Mouse (Mus musculus): ENCODE measurements around the gene Lbx1.

Gene Lbx1

GRCm38 (mm10) chr19:45233496-45234127, 2.0 kb downstream of the Lbx1 start:
- DNase-seq (ENCODE audit: low spot score in 2 of 2): no peak

GRCm38 (mm10) chr19:45232443-45233410, 2.9 kb downstream of the Lbx1 start:
- no peak for DNase-seq (ENCODE audit: low spot score in 2 of 2)

GRCm38 (mm10) chr19:45232036-45232410, 3.6 kb downstream of the Lbx1 start:
- DNase-seq (ENCODE audit: low spot score in 2 of 2): no peak

GRCm38 (mm10) chr19:45231383-45232035, 4.1 kb downstream of the Lbx1 start:
- no peak for DNase-seq (ENCODE audit: low spot score in 2 of 2)

DNA sequence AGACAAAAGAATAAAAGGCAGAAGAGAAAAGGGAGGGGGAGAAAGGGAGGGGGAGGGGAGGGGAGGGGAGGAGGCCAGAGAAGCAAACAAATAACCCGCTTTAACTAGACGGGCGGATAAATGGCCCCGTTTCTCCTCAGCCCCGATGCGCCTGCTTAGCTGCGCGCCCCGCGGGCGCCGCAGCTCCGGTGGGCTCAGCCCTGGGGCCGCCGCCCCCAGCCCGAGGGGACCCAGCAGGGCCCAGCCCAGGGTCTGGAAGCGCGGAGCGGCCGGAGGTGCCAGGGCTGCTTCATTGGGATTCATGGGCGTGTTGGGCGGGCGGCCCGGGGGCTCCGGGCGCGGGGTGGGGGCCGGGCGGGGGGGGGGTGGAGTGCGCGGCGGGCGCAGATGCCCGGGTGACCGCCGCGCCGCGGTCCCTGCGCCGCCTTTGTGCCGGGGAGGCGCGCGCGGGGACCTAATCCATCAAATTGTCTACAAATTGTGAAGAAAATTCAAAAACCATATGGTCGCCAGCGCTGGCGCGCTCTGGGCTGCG, 4.7 kb downstream of the Lbx1 start:
- no peak for DNase-seq (ENCODE audit: low spot score in 2 of 2)

GRCm38 (mm10) chr19:45230201-45230611, 5.4 kb downstream of the Lbx1 start:
- no peak for DNase-seq (ENCODE audit: low spot score in 2 of 2)

GRCm38 (mm10) chr19:45229378-45230135, 6.1 kb downstream of the Lbx1 start:
- no peak for DNase-seq (ENCODE audit: low spot score in 2 of 2)

- DNase-seq (ENCODE audit: low spot score in 2 of 2): no peak
Observed at GRCm38 (mm10) chr19:45228781-45229180, 6.8 kb downstream of the Lbx1 start.

DNA sequence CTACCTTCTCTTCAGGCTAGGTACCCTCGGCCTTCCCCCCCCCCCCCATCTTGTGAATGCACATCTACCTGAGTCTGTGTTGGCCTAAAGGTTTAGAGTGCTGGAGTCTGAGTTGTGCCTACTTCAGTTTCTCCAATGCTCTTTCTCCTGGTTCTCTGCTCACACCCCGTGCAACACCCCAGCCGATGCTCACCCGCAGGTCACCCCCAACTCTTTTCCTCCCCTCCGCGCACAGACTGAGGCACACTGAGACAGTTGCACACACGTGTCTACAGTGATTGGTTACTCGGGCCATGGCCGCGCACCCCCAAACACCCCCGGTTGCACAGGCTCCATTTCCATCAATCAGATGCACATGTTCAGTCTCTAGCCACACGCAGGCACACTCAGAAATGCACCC, 7.5 kb downstream of the Lbx1 start:
- no peak for DNase-seq (ENCODE audit: low spot score in 2 of 2)

GRCm38 (mm10) chr19:45227671-45228070, 7.9 kb downstream of the Lbx1 start:
- DNase-seq (ENCODE audit: low spot score in 2 of 2): no peak

GRCm38 (mm10) chr19:45227049-45227448, 8.6 kb downstream of the Lbx1 start:
- no peak for DNase-seq (ENCODE audit: low spot score in 2 of 2)

DNA sequence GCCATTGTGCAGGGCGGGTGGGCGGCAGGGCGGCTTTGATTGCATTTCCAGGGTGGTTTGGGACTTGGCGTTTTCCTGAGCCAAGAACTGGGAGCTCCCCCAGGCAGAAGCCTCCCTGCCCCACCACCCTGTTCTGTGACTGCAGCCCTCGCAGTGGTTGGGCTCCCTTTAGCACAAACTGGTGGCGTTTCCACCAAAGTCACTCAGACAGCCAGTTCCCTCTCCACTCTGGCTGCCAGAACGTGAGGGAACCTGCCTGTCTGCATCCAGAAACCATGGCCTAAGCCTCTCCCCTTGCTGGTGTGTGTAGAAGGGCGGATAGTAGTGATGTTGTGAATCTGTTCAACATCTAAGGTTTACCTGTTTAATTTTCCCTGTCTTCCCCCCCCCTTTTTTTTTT, 9.4 kb downstream of the Lbx1 start:
- no peak for DNase-seq (ENCODE audit: low spot score in 2 of 2)

DNA sequence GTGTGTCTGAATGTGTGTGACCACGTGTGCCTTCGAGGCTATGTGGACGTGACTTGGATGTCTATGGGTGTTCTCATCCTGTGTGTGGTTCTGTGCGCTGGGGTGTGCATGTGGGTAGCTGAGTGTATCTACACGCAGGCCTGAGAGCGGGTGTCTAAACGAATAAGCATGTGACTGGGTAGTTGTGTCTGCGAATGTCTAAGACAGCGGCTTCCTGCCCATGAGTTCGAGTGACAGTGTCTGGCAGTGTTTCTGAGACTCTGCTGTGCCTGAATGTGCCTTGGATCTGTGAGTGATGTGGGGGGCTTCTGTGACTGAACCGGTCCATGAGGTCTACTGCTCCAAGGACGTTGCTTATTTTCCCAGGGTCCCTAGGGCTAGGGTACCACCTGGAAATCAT, 10.5 kb downstream of the Lbx1 start:
- DNase-seq (ENCODE audit: low spot score in 2 of 2): no peak

DNA sequence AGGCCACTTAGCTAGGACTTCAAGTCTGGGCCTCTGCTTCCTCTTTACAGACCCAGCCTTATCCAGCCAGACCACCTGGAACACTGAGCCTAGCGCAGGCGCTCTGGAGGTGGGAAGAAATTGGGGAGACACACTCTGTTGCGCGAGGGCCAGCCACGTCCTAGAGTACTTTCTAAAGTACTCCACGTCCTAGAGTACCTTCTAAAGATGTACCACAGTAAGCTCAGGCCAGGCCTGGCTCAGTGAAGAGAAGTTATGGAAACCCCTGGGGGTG, 11.4 kb downstream of the Lbx1 start:
- DNase-seq (ENCODE audit: low spot score in 2 of 2): no peak

DNA sequence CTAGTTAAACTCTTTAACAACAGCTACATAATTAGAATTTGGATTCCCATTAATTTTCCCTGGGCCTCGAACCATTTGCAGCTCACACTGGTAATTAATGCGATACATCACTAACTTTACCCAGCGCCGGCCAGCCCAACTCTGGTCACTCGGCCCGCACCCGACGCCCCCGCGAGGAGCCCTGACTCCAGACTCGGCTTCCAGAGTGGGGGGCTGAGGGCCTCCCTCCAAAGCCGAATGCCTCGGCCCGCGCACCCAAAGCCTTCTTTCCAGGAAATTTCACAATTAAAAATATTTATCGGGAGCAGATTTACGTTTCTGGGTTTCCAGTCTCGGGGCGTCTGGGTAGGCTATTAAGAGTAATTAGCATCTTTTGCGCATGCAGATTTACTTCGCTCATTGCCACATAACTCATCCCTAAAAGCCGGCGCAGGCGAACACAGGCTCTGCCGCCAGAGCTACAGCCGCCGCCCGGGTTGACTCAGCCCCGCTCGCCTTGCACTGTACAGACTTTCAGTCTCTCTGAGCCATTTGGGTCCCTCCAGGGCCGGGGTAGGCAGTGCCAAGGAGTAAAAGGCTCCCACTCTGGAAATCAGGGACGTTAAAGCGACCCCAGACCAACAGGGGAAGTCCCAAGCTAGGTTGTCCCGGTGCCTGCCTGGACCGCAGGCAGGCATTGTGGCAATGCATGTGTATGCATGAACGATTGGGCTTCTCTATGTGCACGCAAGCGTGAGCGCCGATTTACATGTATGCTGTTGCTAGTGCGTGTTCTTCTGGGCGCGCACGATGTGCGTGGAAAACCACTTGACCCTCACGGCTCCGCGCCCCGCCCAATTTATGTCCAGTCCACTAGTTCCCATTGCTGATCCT, 12.0 kb downstream of the Lbx1 start:
- no peak for DNase-seq (ENCODE audit: low spot score in 2 of 2)

- DNase-seq (ENCODE audit: low spot score in 2 of 2): no peak
Observed at GRCm38 (mm10) chr19:45222141-45222782, 13.3 kb downstream of the Lbx1 start.

- DNase-seq (ENCODE audit: low spot score in 2 of 2): no peak
Observed at GRCm38 (mm10) chr19:45221458-45221783, 14.2 kb downstream of the Lbx1 start.

GRCm38 (mm10) chr19:45220593-45221457, 14.8 kb downstream of the Lbx1 start:
- peak; percentile 78 to 86 for DNase-seq (ENCODE audit: low spot score in 2 of 2)

GRCm38 (mm10) chr19:45216240-45216639, 19.4 kb downstream of the Lbx1 start:
- no peak for DNase-seq (ENCODE audit: low spot score in 2 of 2)

DNA sequence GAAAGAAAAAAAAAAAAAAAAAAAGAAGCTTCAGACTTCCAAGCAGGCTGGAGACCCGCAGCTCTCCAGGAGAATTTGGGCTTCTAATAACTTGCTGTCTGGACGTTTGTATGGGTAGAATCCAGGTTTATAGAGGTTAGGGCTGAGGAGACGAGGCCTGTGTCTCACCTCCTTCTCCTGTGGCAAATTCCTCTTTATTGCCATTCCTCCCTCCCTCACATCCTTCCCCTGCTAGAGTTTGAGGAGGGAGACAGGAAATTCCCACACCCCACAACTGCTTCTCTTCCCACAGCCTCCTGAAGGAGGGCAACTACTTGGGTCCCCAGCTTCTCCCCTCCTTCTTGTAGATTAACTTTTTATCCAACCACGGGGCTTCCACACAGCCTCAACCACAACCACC, 20.2 kb downstream of the Lbx1 start:
- DNase-seq (ENCODE audit: low spot score in 2 of 2): no peak
